Mouse (Mus musculus) spleen, embryonic (tissue): ENCODE data around the gene Nup93.

ENCODE experiments used
- CTCF ChIA-PET: fragments of 350-600 bp; sonication (Branson Sonifier 250); formaldehyde crosslinking; loops from one replicate; lab custom pipeline; 2022; lab: Charles Lee

Nup93 gene

GRCm38 (mm10) chr8:94214252-94215173, at the start of gene Nup93:
Gene Nup93, plus strand, starts transcription at chr8:94214564.
- CTCF ChIA-PET = no interaction called here

- CTCF ChIA-PET = interaction anchor here (2.1 kb wide), 1 partner anchor 34 kb away, joined by 18 read pairs; no protein-coding TSS in a partner anchor
These were observed 48.6 kb upstream of the Nup93 start for GRCm38 (mm10) chr8:94165772-94166171.

DNA sequence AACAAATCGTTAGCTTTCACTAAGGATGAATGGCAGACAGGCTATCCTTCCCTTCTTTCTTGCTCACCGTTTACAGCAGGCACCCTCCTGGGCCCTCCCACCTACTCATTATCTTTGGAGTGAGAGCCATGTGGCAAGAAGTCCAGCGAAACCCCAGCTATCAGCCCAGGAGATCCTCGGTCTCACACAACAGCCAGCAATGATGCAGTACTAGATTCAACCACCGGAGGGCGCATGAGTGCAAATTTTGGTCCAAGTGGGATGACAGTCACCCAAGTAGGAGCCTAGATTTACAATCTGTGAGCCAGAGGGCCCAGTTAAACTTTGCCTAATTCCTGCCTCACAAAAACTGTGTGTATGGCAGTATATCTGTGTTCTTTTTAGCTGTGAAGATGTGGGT, 47.1 kb upstream of the Nup93 start:
- CTCF ChIA-PET = interaction anchor here (0.5 to 2.1 kb wide), 4 partner anchors 27 to 75 kb away, joined by 3 to 18 read pairs (median 4); no protein-coding TSS in a partner anchor

DNA sequence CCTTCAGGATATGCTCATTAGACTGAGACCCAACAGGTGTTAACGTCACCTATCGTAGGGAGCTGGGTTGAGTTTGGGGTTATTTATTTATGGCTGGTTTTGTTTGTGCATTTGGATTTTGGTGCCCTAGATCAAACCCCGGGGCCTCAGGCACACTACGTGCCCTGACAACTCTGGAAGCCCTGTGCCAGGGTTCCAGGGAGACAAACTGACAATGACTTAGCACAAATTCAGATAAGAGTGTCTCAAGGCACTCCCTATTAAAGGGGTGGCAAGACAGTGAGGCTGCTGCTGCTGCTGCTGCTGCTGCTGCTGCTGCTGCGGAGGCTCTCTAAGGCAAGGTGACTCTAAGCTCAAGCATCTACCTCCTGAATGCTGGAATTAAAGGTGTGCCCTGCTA, 44.8 kb upstream of the Nup93 start:
- CTCF ChIA-PET = interaction anchor here (0.6 to 1.2 kb wide), 2 partner anchors 15 to 17 kb away, joined by 3 to 6 read pairs; no protein-coding TSS in a partner anchor

DNA sequence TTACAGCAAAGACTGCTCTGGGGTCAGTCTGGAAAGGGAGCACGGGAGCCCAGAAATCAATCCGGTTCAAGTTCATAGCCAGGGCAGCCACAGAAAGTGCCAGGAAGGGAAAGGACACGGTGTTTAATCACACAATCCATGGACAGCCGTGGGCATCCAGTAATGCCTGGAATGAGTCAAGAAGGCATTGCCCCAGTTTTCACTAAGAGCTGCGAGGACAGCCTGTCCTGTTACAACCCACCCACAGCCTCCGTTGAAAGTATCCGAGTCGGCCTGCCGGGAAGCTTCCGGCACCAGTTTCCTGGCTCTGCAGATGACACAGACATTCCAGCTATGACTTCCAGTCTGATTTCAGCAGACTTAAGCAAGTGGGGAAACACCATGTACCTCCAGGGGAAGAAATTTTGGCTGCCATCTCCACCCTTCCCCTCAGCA, 43.0 kb upstream of the Nup93 start:
- CTCF ChIA-PET = no interaction called here

GRCm38 (mm10) chr8:94172075-94172808, 42.1 kb upstream of the Nup93 start, which contains the start of gene Mt2:
Gene Mt2, plus strand, starts transcription at chr8:94172664.
- CTCF ChIA-PET = interaction anchor here (0.6 kb wide), 1 partner anchor 18 kb away, joined by 4 read pairs; no protein-coding TSS in a partner anchor

- CTCF ChIA-PET = no interaction called here
These were observed 41.3 kb upstream of the Nup93 start for GRCm38 (mm10) chr8:94172809-94173732.

DNA sequence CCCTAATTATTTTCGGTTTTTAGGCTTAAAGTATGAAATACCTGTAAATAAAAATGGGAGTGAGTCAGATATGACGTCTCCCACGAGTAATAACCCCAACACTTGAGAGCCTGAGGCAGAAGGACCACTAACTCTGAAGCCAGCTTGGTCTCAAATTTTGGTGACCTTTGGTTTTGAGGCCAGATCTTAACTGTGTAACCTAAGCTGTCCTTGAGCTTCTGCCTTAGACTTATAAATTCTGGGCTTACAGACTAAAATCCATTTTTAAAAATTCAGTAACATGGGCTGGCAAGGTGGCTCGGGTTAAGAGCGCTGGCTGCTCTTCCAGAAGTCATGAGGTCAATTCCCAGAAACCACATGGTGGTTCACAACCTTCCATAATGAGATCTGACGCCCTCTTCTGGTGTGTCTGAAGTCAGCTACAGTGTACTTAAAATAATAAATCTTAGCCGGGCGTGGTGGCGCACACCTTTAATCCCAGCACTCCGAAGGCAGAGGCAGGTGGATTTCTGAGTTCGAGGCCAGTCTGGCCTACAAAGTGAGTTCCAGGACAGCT, 40.4 kb upstream of the Nup93 start:
- CTCF ChIA-PET = no interaction called here

DNA sequence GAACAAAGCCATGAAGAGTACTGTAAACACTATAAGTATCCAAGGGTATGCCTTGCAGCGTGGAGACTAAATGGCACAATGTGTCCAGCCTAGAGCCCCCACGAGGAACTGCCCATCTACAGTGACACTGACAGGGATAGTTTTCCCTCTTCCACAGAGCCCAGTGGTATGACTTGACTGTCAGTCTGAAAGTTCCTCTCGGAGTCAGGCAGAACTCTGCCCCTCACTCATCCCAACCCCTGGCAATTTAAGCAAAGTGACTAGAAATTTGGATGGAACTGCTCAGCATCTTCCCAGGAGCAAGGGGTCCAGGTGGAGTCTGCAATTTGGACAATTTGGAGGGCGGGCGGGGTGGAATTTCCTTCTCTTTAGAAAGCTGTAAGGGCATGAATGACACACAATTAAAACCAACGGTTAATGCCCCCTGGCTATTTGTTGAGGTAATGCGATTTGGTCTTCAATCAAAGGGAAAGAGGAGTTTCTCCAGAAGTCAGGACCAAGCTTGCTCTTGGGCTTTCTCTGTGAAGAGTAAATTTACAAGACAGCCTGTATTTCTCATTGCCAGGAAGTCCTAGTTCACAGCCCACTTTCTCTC, 39.6 kb upstream of the Nup93 start:
- CTCF ChIA-PET = no interaction called here

DNA sequence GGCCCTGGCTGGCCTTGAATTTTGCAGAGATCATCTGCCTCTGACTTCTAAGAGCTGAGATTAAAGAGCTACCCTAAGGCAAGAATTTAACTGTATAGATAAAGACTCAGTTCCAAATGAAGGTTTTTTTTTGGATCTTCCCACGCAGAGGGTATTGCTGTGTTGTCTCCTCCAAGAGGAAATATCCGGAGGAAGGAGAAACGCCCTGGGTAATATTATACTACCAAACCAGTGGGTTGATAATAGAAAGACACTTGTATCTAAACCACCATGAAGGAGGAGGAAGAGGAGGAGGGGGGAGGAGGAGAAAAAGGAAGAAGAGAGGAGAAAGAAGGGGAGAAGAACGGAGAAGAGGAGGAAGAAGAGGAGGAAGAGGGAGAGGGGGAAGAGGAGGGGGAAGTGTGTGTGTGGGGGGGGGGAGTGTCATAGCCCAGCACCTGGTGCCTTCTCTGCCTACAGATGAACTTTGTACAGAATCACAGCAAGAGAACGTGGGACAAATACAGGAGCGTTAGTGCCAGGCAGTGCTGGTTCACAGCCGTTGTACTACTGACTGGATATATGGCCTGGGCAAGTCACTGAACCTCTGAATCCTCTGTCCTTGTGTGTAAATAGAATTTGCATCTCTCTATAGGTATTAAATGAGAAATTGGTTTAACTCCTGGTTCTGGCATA, 36.5 kb upstream of the Nup93 start:
- CTCF ChIA-PET = interaction anchor here (0.7 kb wide), 1 partner anchor 569 kb away, joined by 4 read pairs; no protein-coding TSS in a partner anchor

DNA sequence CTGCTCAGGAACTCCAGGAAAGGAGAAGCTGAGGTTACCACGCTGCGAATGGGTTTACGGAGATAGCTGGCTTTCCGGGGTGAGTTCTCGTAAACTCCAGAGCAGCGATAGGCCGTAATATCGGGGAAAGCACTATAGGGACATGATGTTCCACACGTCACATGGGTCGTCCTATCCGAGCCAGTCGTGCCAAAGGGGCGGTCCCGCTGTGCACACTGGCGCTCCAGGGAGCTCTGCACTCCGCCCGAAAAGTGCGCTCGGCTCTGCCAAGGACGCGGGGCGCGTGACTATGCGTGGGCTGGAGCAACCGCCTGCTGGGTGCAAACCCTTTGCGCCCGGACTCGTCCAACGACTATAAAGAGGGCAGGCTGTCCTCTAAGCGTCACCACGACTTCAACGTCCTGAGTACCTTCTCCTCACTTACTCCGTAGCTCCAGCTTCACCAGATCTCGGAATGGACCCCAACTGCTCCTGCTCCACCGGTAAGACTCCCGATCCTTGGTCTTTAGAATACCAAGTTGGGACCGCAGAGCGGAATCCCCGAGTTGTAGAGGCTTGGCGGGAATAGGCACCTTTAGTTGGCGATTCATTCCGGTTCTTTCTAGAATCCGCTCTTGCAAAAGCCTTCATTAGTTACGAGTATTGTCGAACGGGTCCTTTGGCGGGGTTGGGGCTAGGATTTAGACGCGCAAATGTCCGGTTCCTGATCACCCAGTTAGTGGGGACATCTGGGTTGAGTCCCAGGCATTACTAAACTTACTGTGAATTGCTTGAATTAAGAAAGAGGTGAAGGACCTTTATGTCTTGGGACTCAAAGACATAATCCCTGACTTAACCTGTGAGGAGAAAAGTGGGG, 35.3 kb upstream of the Nup93 start, which contains the start of gene Mt1:
Gene Mt1, plus strand, starts transcription at position 226 of the 856 bp plus-strand sequence.
- CTCF ChIA-PET = no interaction called here

GRCm38 (mm10) chr8:94179713-94180560, 34.4 kb upstream of the Nup93 start:
- CTCF ChIA-PET = interaction anchor here (0.7 kb wide), 1 partner anchor 149 kb away, joined by 3 read pairs; the partner anchor contains the start of gene Slc12a3

- CTCF ChIA-PET = interaction anchor here (0.7 kb wide), 1 partner anchor 148 kb away, joined by 3 read pairs; the partner anchor contains the start of gene Slc12a3
These were observed 33.8 kb upstream of the Nup93 start for GRCm38 (mm10) chr8:94180561-94180908.

DNA sequence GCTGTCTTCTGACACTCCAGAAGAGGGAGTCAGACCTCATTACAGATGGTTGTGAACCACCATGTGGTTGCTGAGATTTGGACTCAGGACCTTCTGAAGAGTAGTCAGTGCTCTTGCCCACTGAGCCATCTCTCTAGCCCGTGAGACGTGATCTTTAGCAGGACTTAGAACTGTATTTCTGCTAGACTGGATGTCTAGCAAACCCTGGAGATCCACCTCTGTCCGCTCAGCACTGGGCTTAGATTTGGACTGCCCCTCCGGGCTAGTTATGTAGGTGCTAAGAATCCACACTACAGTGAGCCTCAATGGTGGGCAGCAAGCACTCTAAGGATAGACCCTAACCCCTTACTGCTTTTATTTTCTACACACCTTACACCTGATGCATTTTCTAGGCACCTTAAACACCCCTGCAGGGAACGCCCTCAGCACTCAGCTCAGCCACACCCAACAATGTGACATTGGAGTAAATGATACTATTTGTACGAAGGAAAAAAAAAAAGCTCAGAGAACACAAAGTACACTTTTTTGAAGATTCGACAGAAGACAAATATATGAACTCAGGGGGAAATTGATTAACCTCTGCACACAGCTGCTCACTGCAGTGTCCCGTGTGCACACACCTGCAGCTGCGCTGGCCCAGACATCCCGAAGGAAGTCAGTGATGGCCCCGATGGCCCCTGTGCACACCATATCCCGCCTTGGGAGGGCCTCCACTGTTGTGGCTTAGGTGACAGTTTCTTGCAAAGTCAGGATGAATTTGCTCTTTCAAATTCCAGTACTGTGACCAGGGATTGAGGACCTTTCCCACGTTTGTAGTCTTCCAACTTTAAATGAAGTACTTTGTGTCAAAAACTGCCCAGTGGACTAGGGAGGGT, 32.1 kb upstream of the Nup93 start:
- CTCF ChIA-PET = interaction anchor here (0.9 kb wide), 1 partner anchor 23 kb away, joined by 6 read pairs; no protein-coding TSS in a partner anchor

DNA sequence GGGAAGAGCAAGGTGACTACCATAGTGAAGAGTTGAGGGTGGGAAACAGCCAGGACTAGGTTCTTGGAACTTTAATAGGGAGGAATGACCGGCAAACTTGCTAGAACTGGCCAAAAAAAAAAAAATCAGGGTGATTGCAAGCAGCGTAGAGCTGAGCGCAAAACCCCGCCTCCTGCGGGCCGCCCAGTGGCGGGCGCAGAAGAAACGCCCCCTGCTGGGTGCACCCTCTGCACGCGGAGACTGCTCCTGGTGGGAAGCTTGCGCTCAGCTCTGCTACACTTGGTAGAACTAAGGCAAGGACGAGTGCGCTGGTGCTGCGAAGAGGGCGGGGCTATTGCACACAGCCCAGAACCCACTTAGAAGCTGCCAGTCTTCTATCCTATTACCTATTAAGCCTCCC, 31.2 kb upstream of the Nup93 start:
- CTCF ChIA-PET = interaction anchor here (0.9 kb wide), 1 partner anchor 23 kb away, joined by 6 read pairs; no protein-coding TSS in a partner anchor

DNA sequence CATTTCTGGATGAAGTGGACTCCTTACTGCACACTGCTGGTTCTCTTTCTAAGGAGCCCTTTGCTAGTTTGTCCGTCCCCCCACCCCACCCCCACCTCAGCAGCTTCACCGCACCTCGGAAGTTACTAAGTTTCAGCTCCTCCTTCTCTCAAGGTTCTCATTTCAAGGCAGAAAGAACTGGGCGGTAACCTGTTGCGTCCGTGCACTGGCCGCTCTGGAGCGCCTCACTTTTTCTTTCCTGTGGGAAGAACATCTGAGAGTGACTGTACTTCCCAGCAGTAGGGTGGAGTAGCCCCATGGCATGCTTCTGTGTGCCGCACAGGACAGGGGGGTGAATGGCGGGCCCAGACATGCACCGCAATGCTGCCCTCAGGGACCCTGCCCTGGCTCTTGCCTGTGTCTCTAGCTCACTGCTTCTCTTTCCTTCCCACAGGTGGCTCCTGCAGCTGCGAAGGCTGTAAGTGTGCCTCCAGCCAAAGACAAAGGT, 30.0 kb upstream of the Nup93 start:
- CTCF ChIA-PET = interaction anchor here (0.6 kb wide), 1 partner anchor 15 kb away, joined by 6 read pairs; no protein-coding TSS in a partner anchor
